Comparison of ENCODE assay signal across 20 mouse cellular contexts in the genomic region with DNA sequence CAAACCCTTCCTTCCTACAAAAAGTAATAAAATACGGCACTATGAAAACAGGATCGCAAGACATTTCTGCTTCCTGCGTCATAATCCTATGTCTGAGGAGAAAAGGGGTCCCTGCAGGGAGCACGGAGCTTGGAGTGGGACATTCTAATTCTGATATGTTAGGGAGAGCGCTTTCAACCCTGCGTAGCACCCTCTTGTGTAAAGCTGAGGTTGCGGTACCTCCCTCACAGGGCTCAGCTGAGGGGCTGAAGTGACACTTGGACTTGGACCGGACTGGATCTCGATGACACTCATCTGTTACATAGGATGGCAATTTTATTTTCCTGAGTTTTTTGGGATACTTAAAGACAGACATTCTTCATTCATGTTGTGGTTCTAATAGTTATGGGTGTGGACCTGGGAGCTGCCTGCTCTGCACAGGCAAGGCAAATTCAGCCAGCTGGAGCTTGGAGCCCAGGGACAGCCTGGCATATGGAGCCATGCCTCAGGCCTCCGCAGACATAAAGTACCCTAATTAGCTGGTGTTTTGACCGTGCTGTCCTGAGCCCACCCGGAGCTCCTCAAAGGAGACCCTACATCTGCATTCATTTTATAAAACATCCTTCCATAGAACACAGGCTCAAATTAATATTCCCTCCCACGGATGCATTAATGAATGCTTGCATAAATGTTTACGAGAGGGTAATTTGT. TPM values are rescaled to one million over a fixed set of nuclear protein-coding genes. Genes with fewer than 3 reads are reported as not detected.
A peak's percentile ranks its signal among the peaks of the same experiment; 100 is the strongest.
DNase-seq lines count a peak whose midpoint lies in the region; ATAC-seq and TF ChIP-seq lines count a peak whose summit lies in the region.
"Had no signal": no experiment of that assay in that cellular context is flagged by ENCODE, and none has a peak within 500 bp of the region (broad histone marks: within the 10 kb centered on the region; RNA-seq: fewer than 3 reads in every experiment).

No protein-coding gene starts in this region.

- no peaks in the 10 kb centered on the region for H3K27me3 ChIP-seq in hindbrain, embryonic 14.5 days (ENCODE audit: control insufficient read depth, insufficient read depth, low read length)
- no peaks in the 10 kb centered on the region for H3K27me3 ChIP-seq in midbrain, embryonic 14.5 days (ENCODE audit: control insufficient read depth, insufficient read depth, low read length)
- H3K27me3 ChIP-seq: intestine, embryonic 15.5 days; limb, embryonic 13.5 days had no signal

- DNase-seq in embryo, embryonic 11 days = peak; percentile 15
- DNase-seq in embryo, embryonic 9.5 days (ENCODE audit: extremely low spot score) = no peak
- DNase-seq in brain, embryonic 14.5 days (ENCODE audit: low read depth) = peak; percentile 71
- DNase-seq in hindbrain, embryonic 14.5 days (ENCODE audit: low spot score) = no peak
- DNase-seq in midbrain, embryonic 14.5 days = peak; percentile 53
- no peak for DNase-seq in lung, postnatal 4 days
- DNase-seq in layer of hippocampus, adult 9-11 months = no peak
- no peak for DNase-seq in heart, postnatal 10 days
- DNase-seq: kidney, postnatal 4 days; right cerebral cortex, adult 18-20 months; thymus, adult 18-20 months had no signal

- H3K4me2 ChIP-seq in hindbrain, embryonic 14.5 days (replicated peaks) = no peak overlapping the region
- peak overlapping the region; percentile 8; the same call in 1 of the 2 replicates for H3K4me2 ChIP-seq in midbrain, embryonic 14.5 days (ENCODE audit: low read length)
- H3K4me2 ChIP-seq: heart, embryonic 11.5 days; intestine, embryonic 15.5 days; limb, embryonic 13.5 days had no signal

- H3K36me3 ChIP-seq in hindbrain, embryonic 14.5 days (replicated peaks; ENCODE audit: control insufficient read depth, insufficient read depth) = no peaks in the 10 kb centered on the region
- H3K36me3 ChIP-seq in midbrain, embryonic 14.5 days (ENCODE audit: control insufficient read depth, insufficient read depth, low read length) = no peaks in the 10 kb centered on the region
- H3K36me3 ChIP-seq: G1E; intestine, embryonic 15.5 days; limb, embryonic 13.5 days had no signal

- H3K9ac ChIP-seq in hindbrain, embryonic 14.5 days = no peak overlapping the region
- no peak overlapping the region for H3K9ac ChIP-seq in midbrain, embryonic 14.5 days (replicated peaks; ENCODE audit: low read length)
- H3K9ac ChIP-seq: intestine, embryonic 15.5 days; limb, embryonic 13.5 days; liver, embryonic 14.5 days had no signal

- H3K4me3 ChIP-seq in hindbrain, embryonic 14.5 days (replicated peaks; ENCODE audit: low read length) = no peak overlapping the region
- no peak overlapping the region for H3K4me3 ChIP-seq in midbrain, embryonic 14.5 days (replicated peaks; ENCODE audit: low read depth, low read length)
- H3K4me3 ChIP-seq: erythroblast, embryonic 14.5 days; intestine, embryonic 15.5 days; limb, embryonic 13.5 days; megakaryocyte, embryonic 14.5 days had no signal

- no peaks in the 10 kb centered on the region for H3K9me3 ChIP-seq in hindbrain, embryonic 14.5 days (ENCODE audit: control insufficient read depth, low read length)
- H3K9me3 ChIP-seq in midbrain, embryonic 14.5 days (ENCODE audit: control insufficient read depth, low read length) = no peaks in the 10 kb centered on the region; the same call in 1 of the 2 replicates
- H3K9me3 ChIP-seq: intestine, embryonic 15.5 days; limb, embryonic 13.5 days; megakaryocyte, embryonic 14.5 days had no signal

- no peak overlapping the region for H3K27ac ChIP-seq in hindbrain, embryonic 14.5 days
- peak overlapping the region; percentile 60; the same call in 1 of the 2 replicates for H3K27ac ChIP-seq in midbrain, embryonic 14.5 days (replicated peaks; ENCODE audit: low read depth, low read length)
- H3K27ac ChIP-seq: intestine, embryonic 15.5 days; limb, embryonic 13.5 days; liver, embryonic 14.5 days had no signal

- ATAC-seq in hindbrain, embryonic 14.5 days (ENCODE audit: low FRiP score) = peak; percentile 77; the same call in 1 of the 2 replicates
- peak; percentile 80 for ATAC-seq in midbrain, embryonic 14.5 days (ENCODE audit: low FRiP score, low TSS enrichment)
- ATAC-seq: CD4-positive, CD25-positive, alpha-beta regulatory T cell, adult 4 months; intestine, embryonic 15.5 days had no signal

- H3K4me1 ChIP-seq in hindbrain, embryonic 14.5 days (replicated peaks; ENCODE audit: control insufficient read depth, insufficient read depth, low read length) = no peaks in the 10 kb centered on the region
- H3K4me1 ChIP-seq in midbrain, embryonic 14.5 days (ENCODE audit: control insufficient read depth, insufficient read depth, low read length) = peaks cover 10% of the 10 kb centered on the region; the same call in 1 of the 2 replicates
- H3K4me1 ChIP-seq: intestine, embryonic 15.5 days; megakaryocyte, embryonic 14.5 days had no signal

- WGBS in hindbrain, embryonic 14.5 days = 68% methylated on average over 14 of the region's 14 CpGs
- 67% methylated on average over 14 of the region's 14 CpGs for WGBS in midbrain, embryonic 14.5 days

- no peak for TF ChIP-seq POLR2A in brain, embryonic 14.5 days (IDR thresholded peaks at IDR 0.05; ENCODE audit: borderline replicate concordance, extremely low read depth, insufficient read depth, insufficient read length, poor library complexity, severe bottlenecking)

- intact Hi-C loops in heart, postnatal 10 days (cut with DNase I) = no loop called here

- TF ChIP-seq CTCF in brain, embryonic 14.5 days (IDR thresholded peaks at IDR 0.05; ENCODE audit: borderline replicate concordance, extremely low read depth, insufficient read depth, insufficient read length) = no peak

RNA-seq across cellular contexts. Expression of a gene that starts 28.1 kb away (rescaled TPM):
- 83.6 and 90.5 TPM in 2 replicates for polyA plus RNA-seq in brain, embryonic 14.5 days (2012; rRNA removed)
- polyA plus RNA-seq in hindbrain, embryonic 14.5 days (2014; fragmentation: Nextera tagmentation; extraction: Ambion mirVana) = 108 and 118 TPM in 2 replicates
- polyA plus RNA-seq in midbrain, embryonic 14.5 days (2014; fragmentation: Nextera tagmentation; extraction: Ambion mirVana) = 98.4 and 110 TPM in 2 replicates
- 10 to 100 TPM; 85.0 to 88.6 TPM for total RNA-seq in heart, postnatal 10 days (2021)

RNA-seq across cellular contexts. Expression of a gene that starts 37.1 kb away (rescaled TPM):
- polyA plus RNA-seq in brain, embryonic 14.5 days (2012; rRNA removed) = 387 and 406 TPM in 2 replicates
- 793 and 981 TPM in 2 replicates for polyA plus RNA-seq in hindbrain, embryonic 14.5 days (2014; fragmentation: Nextera tagmentation; extraction: Ambion mirVana)
- 771 and 1,008 TPM in 2 replicates for polyA plus RNA-seq in midbrain, embryonic 14.5 days (2014; fragmentation: Nextera tagmentation; extraction: Ambion mirVana)
- total RNA-seq in heart, postnatal 10 days (2021) = 1,000 to 10,000 TPM; 1,182 to 1,233 TPM

RNA-seq across cellular contexts. Expression of a gene that starts 50.5 kb away (rescaled TPM):
- polyA plus RNA-seq in brain, embryonic 14.5 days (2012; rRNA removed) = 0.98 and 1.5 TPM in 2 replicates
- 0.82 and 0.93 TPM in 2 replicates for polyA plus RNA-seq in hindbrain, embryonic 14.5 days (2014; fragmentation: Nextera tagmentation; extraction: Ambion mirVana)
- 0.45 and 0.46 TPM in 2 replicates for polyA plus RNA-seq in midbrain, embryonic 14.5 days (2014; fragmentation: Nextera tagmentation; extraction: Ambion mirVana)
- 1 to 10 TPM; 1.8 to 3.3 TPM for total RNA-seq in heart, postnatal 10 days (2021)
- total RNA-seq: layer of hippocampus, postnatal 25 days had no signal
- polyA plus RNA-seq: CD4-positive, CD25-positive, alpha-beta regulatory T cell, adult 4 months; G1E had no signal

Comparison
In these comparisons a context has a peak if more than half of its experiments do, and no peak if none do; other contexts are left out.
1. DNase-seq: peak in embryo, embryonic 11 days (single experiment), brain, embryonic 14.5 days (single experiment) and midbrain, embryonic 14.5 days (single experiment); none in embryo, embryonic 9.5 days (single experiment), hindbrain, embryonic 14.5 days (single experiment), lung, postnatal 4 days (0 of 2), layer of hippocampus, adult 9-11 months (single experiment) and heart, postnatal 10 days (0 of 2).